Mouse (Mus musculus): ENCODE results near the gene Prlh. TPM values are rescaled to one million over a fixed set of nuclear protein-coding genes. Genes with fewer than 3 reads are reported as not detected.
A peak's percentile ranks its signal among the peaks of the same experiment; 100 is the strongest.

Gene Prlh
- polyA plus RNA-seq, 1 experiment from 2014 or later = not detected

DNA sequence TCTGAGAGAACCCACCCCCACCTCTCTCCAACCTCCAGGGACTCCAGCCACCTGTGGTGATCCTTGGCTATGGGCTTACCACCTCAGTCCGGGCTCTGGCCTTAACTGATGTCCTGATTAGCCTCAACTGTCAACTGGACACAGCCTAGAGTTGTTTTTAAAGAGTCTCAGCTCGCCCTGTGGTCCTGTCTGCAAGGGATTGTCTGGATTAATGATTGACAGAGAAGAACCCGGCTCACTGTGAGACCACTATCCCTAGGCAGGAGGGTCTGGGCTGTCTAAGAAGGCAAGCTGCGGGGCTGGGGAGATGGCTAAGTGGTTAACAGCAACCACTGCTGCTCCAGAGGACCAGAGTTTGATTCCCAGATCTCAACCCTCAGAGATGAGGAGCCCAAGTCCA lies 9.6 kb downstream of the Prlh start:
- Histone ChIP-seq H3K9ac (no peak overlapping the region), H3K4me1 (0 out of 2 replicates have a peak, but pooled peaks cover 6% of the 10 kb centered on the region), H3K27ac (no peak overlapping the region), H3K4me2 (no peak overlapping the region), H3K9me3 (no peaks in the 10 kb centered on the region), H3K36me3 (replicated peaks) (no peaks in the 10 kb centered on the region), H3K4me3 (no peak overlapping the region), H3K27me3 (replicated peaks) (0 out of 2 replicates have a peak, but pooled peaks cover 5% of the 10 kb centered on the region)
- 41% methylated on average over 4 of the region's 4 CpGs for WGBS
- no peak for ATAC-seq (replicated peaks)

DNA sequence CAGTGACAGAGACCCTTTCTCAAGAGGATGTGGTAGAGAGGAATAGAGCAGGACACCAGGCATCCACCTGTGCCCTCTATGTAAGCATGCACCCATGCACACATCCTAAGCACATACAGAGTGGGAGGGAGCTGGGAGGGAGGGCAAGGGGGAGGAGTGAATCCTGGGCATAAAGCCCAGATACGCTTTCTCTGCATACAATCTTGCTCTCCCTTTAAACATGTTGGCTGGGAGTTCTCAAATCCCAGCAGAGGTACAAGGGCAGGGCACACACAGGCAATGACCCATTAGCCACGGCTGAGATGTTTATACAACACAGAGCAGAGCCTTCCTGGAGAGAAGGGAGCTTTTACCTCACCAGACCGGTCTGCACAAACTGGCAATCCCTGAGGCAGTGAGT lies 10.1 kb downstream of the Prlh start:
- no peak overlapping the region for H3K9ac ChIP-seq
- no peak overlapping the region for H3K4me2 ChIP-seq
- no peaks in the 10 kb centered on the region for H3K9me3 ChIP-seq
- no peak overlapping the region for H3K4me3 ChIP-seq
- H3K27me3 ChIP-seq (replicated peaks) = 0 out of 2 replicates have a peak, but pooled peaks cover 2% of the 10 kb centered on the region
- no peaks in the 10 kb centered on the region for H3K36me3 ChIP-seq (replicated peaks)
- 0 out of 2 replicates have a peak, but pooled peaks cover 6% of the 10 kb centered on the region for H3K4me1 ChIP-seq
- ATAC-seq (replicated peaks) = no peak
- H3K27ac ChIP-seq = no peak overlapping the region
- WGBS = 38% methylated on average over 3 of the region's 3 CpGs

DNA sequence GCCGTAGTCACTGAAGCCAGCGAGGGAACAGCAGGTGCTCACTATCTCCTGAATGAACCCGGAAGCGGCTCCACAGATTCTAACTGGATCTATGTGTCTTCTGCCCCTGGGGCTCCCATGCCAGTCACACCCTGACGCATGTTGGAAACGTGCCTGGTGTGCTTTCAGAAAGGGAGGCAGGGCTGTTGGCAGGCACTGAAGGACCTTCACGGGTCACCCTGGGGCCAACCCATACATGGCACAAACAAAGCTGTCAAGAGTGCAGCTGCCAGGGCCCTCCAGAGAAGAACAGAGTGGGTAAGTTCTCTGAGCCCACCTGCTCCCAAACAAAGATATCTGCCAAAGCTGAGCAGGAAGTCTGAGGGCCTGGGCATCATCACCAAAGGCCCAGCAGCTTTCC lies 14.7 kb downstream of the Prlh start:
- no peak for ATAC-seq (replicated peaks)
- Histone ChIP-seq H3K27ac (no peak overlapping the region), H3K9me3 (no peaks in the 10 kb centered on the region), H3K9ac (no peak overlapping the region), H3K4me2 (no peak overlapping the region), H3K4me3 (no peak overlapping the region), H3K27me3 (replicated peaks) (no peaks in the 10 kb centered on the region; the same call in 1 of the 2 replicates), H3K36me3 (replicated peaks) (no peaks in the 10 kb centered on the region), H3K4me1 (0 out of 2 replicates have a peak, but pooled peaks cover 6% of the 10 kb centered on the region)
- WGBS = 57% methylated on average over 7 of the region's 7 CpGs

DNA sequence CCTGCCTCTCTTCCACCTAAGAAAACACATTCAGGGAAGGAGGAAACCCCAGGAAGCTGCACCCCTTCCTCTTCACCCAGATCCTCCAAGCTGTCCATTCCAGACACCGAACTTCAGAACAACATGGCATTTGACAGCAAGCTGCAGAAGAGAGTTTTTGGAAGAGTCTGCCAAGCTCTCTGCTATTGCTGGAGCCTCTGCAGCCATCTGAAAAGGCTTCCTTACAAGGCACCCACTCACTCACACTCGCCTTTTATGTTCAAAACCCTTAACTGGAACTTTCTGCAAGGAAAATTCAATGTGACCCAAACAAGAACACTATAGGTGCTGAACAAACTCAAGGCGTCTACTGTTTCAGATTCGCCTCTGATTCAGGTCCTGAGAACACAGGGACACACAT lies 15.7 kb downstream of the Prlh start:
- Histone ChIP-seq H3K4me3 (no peak overlapping the region), H3K36me3 (replicated peaks) (no peaks in the 10 kb centered on the region), H3K4me2 (no peak overlapping the region), H3K27ac (no peak overlapping the region), H3K9ac (no peak overlapping the region), H3K27me3 (replicated peaks) (no peaks in the 10 kb centered on the region; the same call in 1 of the 2 replicates), H3K4me1 (peaks cover 9% of the 10 kb centered on the region), H3K9me3 (no peaks in the 10 kb centered on the region)
- no peak for ATAC-seq (replicated peaks)
- 76% methylated on average over 4 of the region's 4 CpGs for WGBS

DNA sequence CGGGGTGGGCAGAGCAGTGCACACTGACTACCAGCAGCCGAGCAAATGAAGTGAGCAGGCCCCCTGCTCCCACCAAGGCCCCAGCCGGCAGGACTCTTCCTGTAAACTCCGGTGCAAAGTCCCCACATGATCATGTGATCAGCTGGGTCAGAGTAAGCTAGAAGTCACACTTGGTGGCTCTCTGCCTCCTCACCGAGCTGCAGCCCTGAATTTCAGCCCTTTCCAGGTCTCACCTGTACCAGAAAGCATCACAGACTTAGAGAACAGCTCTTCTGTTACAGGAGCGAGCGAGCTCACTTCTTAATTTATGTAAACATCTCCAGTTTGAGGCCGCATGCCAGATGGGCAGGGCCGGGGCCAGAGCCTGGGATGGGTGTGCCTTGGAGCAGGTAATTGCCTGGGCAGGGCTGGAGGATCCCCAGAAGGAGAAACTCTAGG lies 16.5 kb downstream of the Prlh start, which contains the start of gene Rab17:
Gene Rab17 (minus strand): TSS at position 315 of the 438 bp plus-strand sequence.
- Histone ChIP-seq H3K27ac (no peak within 1 kb of the TSS), H3K36me3 (replicated peaks) (no peaks in the 10 kb centered on the region), H3K27me3 (replicated peaks) (no peaks in the 10 kb centered on the region; the same call in 1 of the 2 replicates), H3K9ac (no peak within 1 kb of the TSS), H3K4me3 (no peak within 1 kb of the TSS), H3K4me1 (peaks cover 16% of the 10 kb centered on the region), H3K4me2 (no peak within 1 kb of the TSS), H3K9me3 (no peaks in the 10 kb centered on the region)
- ATAC-seq (replicated peaks) = no peak
- WGBS = 39% methylated on average over 9 of the region's 9 CpGs

DNA sequence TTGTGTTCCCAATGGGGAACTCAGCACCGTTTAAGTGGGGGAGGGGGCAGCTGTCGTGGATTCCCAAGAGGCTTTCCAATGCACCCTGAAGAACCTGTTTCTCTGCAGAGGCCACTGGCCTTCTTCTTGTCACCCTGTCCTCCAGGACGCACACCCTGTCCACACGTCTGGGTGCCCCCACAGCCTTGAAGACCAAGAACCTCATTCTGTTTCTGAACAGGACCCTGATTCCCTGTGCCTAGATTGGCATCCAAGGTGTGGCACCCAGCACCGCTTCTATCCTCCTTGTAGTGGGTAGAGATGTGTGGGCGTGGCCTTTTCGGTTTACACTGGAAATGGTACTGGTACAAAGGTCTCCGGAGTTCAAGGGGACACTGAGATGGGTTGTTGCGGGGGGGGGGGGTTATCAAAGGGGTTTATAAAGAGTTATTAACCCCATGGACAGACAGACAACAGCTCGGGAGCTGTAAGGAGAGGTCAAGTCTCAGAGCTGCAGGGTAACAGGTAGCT lies 17.0 kb downstream of the Prlh start:
- no peak overlapping the region for H3K4me2 ChIP-seq
- H3K4me1 ChIP-seq = peaks cover 22% of the 10 kb centered on the region
- WGBS = 77% methylated on average over 10 of the region's 10 CpGs
- H3K9me3 ChIP-seq = no peaks in the 10 kb centered on the region
- H3K36me3 ChIP-seq (replicated peaks) = no peaks in the 10 kb centered on the region
- no peaks in the 10 kb centered on the region; the same call in 1 of the 2 replicates for H3K27me3 ChIP-seq (replicated peaks)
- H3K4me3 ChIP-seq = no peak overlapping the region
- ATAC-seq (replicated peaks) = no peak
- no peak overlapping the region for H3K9ac ChIP-seq
- H3K27ac ChIP-seq = no peak overlapping the region

DNA sequence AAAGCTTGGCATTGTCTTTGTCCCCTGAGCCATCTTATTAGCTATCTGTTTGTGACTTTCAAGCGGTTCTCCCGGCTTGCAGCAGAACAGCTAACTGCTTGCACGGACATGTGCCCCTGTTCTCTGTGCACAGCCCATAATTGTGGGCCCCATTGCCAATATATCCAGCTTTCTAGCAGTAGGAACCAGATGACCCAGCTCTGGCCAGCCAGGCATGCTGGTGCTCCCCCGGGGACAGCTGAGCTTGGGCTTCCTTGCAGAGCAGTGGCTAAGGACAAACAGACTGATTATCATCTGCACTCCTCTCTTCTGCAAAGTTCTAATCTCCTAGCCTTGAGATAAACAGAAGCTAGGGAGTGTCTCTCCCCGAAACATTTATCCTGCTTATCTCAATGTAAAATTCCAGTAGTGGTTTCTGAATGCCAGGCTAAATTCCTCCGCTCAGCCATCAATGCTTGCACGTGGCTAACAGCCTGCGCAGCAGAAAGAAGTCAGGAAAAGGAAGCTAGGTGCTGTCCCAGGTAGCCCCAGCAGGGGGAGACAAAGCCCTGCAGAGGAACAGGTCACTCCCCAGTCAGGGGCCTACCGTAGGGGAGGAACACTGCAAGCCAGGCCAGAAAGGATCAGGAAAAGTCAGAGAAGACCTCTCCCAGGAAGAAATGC lies 20.1 kb downstream of the Prlh start:
- H3K9ac ChIP-seq = no peak overlapping the region

DNA sequence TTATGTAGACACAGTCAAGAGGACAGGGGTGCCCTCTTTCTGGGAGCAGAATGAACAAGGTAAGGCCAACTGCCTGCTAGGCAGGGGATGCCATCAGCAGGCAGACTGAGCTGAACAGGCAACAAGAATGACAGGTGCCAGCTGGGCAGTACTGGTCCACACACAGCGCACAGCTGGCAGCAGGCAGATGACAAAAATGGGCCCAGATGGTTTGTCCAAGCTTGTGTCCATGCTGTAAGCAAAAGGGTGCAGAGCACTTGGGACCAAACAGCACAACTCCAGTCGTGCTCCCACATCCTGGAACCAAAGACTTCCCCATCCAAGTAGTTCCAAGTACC lies 20.6 kb downstream of the Prlh start:
- Histone ChIP-seq H3K4me1 (peaks cover 31% of the 10 kb centered on the region), H3K4me2 (no peak overlapping the region), H3K36me3 (replicated peaks) (no peaks in the 10 kb centered on the region), H3K27ac (no peak overlapping the region), H3K9me3 (no peaks in the 10 kb centered on the region), H3K9ac (no peak overlapping the region), H3K27me3 (replicated peaks) (no peaks in the 10 kb centered on the region; the same call in 1 of the 2 replicates), H3K4me3 (no peak overlapping the region)
- 0 out of 2 replicates have a peak, but pooled peaks have one; percentile 21 for ATAC-seq (replicated peaks)
- 89% methylated on average over 2 of the region's 2 CpGs for WGBS

More for the DNA sequence above, 20.1 kb downstream of the Prlh start:
- WGBS = 21% methylated on average over 9 of the region's 9 CpGs
- Histone ChIP-seq H3K27ac (no peak overlapping the region), H3K4me2 (peak overlapping the region; percentile 10; the same call in 1 of the 2 replicates), H3K4me1 (peaks cover 31% of the 10 kb centered on the region), H3K36me3 (replicated peaks) (no peaks in the 10 kb centered on the region), H3K9me3 (no peaks in the 10 kb centered on the region), H3K27me3 (replicated peaks) (no peaks in the 10 kb centered on the region; the same call in 1 of the 2 replicates), H3K4me3 (no peak overlapping the region)
- ATAC-seq (replicated peaks) = peak; percentile 74

DNA sequence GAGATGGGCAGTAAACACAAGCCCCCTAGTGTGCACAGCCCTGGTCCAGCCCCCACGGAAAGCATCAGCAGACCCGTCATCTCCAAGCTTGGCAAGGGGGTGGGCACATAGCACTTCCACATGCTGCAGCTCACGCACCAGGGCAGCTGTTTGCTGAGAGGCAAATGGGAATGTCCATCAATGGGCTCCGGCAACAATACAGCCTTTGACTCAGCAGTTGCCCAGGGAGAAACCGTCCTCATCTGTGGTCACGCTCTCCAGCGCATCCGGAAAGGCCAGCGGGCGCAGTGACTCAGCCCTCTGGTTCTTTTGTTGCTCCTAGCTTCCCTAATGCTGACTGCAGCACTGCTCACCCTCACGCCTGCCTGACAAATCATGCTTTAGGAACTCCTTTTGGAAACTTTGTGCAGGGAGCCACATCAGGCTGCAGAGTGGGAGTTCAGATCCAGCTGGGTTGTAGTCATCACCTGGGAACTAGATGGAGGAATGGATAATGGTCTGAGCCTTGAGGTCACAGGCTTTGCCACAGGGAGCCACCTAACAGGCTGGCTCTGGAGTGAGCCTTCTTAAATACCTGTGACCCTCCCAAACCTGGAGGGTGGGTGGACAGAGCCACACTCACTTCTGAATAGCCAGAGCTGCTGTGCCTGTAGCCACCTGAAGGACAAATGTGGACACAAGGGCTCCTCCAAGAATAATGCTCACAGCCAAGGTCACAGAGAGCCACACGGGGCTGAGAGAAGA lies 22.2 kb downstream of the Prlh start:
- H3K27ac ChIP-seq = peak overlapping the region; percentile 3; the same call in 1 of the 2 replicates
- ATAC-seq (replicated peaks) = peak; percentile 69
- no peak overlapping the region for H3K9ac ChIP-seq
- peaks cover 31% of the 10 kb centered on the region for H3K4me1 ChIP-seq
- peak overlapping the region; percentile 32 for H3K4me2 ChIP-seq
- no peak overlapping the region for H3K4me3 ChIP-seq
- no peaks in the 10 kb centered on the region for H3K9me3 ChIP-seq
- no peaks in the 10 kb centered on the region; the same call in 1 of the 2 replicates for H3K27me3 ChIP-seq (replicated peaks)
- H3K36me3 ChIP-seq (replicated peaks) = no peaks in the 10 kb centered on the region
- WGBS = 4% methylated on average over 12 of the region's 12 CpGs

DNA sequence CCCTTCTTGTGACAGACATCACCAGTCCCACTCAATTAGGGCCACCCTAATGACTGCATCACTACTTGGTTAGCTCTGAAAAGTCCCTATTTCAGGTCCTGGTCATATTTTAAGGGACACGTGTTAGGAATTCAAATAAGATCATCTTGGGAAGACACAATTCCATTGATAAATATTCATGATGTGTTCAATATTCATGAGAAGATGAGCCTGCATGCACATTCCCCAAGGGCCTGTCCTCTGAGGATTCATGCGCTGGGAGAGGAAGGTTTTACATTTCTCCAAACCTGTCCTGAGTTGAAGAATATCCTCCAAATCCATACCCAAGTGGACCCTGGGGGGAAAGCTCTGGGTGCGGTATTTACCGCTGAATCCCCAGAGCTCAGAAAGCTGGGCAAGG lies 23.1 kb downstream of the Prlh start:
- 48% methylated on average over 4 of the region's 4 CpGs for WGBS
- Histone ChIP-seq H3K4me1 (peaks cover 31% of the 10 kb centered on the region), H3K9me3 (no peaks in the 10 kb centered on the region), H3K36me3 (replicated peaks) (no peaks in the 10 kb centered on the region), H3K27me3 (replicated peaks) (no peaks in the 10 kb centered on the region; the same call in 1 of the 2 replicates), H3K4me3 (no peak overlapping the region), H3K27ac (peak overlapping the region; percentile 3; the same call in 1 of the 2 replicates), H3K9ac (no peak overlapping the region), H3K4me2 (no peak overlapping the region)
- peak; percentile 28; the same call in 1 of the 2 replicates for ATAC-seq (replicated peaks)

DNA sequence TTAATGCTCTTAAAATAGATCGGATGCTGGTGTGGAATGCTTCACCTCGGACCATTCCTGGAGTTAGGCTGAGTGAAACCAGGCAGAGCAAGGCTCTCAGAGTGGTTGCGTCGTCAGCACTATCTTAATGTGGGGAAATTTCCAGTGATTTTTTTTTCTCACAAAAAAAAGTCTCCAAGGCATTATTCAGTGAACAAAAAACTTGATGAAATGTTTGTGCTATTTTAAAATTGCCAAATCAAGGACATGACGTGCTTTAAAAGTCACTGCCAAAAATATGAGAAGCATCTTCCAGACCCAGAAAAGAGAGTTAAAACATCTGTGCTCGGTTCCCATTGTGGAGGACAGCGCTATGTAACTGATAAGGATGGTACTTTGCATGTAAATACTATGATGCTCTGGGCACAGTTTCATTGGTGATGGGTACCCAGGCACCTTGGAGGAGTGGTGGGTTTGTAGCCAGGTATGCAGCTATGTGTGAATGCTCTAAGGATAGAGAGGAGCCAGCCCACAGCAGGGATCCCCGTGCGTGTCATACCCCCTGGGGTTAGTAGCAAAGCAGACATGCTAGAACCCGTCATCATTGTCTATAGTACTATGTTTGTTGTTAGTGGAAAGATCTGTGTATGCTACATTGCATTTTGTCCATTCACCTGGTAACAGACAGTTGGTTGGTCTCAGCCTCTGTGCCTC lies 27.9 kb downstream of the Prlh start:
- Histone ChIP-seq H3K4me1 (peaks cover under 1% of the 10 kb centered on the region), H3K36me3 (replicated peaks) (no peaks in the 10 kb centered on the region), H3K4me2 (no peak overlapping the region), H3K27ac (no peak overlapping the region), H3K4me3 (no peak overlapping the region), H3K27me3 (replicated peaks) (no peaks in the 10 kb centered on the region), H3K9ac (no peak overlapping the region), H3K9me3 (no peaks in the 10 kb centered on the region)
- no peak for ATAC-seq (replicated peaks)
- 81% methylated on average over 10 of the region's 10 CpGs for WGBS

DNA sequence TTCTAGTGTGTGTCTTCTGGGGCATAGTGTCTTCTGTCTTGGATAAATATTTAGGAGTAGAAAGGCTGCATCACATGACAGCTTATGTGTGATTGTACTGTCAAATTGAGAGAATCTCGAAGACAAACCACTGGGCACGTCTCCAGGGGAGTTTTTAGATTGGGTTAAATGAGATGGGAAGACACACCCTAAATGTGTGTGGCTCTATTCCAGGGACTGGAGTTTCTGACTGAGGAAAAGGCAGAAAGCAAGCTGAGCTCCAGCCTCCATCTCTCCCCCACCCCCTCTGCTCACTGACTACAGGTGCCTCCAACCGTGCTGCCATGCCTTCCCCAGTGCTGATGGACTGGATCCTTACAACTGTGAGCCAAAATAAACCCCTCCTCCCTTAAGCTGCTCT lies 28.4 kb downstream of the Prlh start:
- no peak for ATAC-seq (replicated peaks)
- Histone ChIP-seq H3K4me3 (no peak overlapping the region), H3K4me1 (no peaks in the 10 kb centered on the region), H3K9me3 (no peaks in the 10 kb centered on the region), H3K4me2 (no peak overlapping the region), H3K27ac (no peak overlapping the region), H3K27me3 (replicated peaks) (no peaks in the 10 kb centered on the region), H3K9ac (no peak overlapping the region), H3K36me3 (replicated peaks) (no peaks in the 10 kb centered on the region)
- WGBS = 72% methylated on average over 3 of the region's 3 CpGs

Data from midbrain, embryonic 15.5 days (tissue).